Mouse (Mus musculus) kidney, postnatal 0 days (tissue): ENCODE results near the gene Aunip. TPM values are rescaled to one million over a fixed set of nuclear protein-coding genes. Genes with fewer than 3 reads are reported as not detected.

Source experiments
- ATAC-seq: fragments of 200-750 bp; cut with Nextera tagmentation; replicated peaks from 2 replicates; pipeline ENCODE4 v1.8.0; 2017; ENCODE audit warnings: low read depth, moderate number of reproducible peaks, moderate TSS enrichment, moderate library complexity; ENCODE audit not compliant: low FRiP score
- DNase-seq: peaks from one replicate; pipeline ENCODE4 v3.0.0-alpha.2; 2016; ENCODE audit warnings: low spot score
- H3K27ac ChIP-seq: fragments of 300-500 bp; sonication (generic); 2 replicates; pipeline ENCODE4 v1.5.1; 2014; ENCODE audit warnings: mild to moderate bottlenecking
- H3K27me3 ChIP-seq: fragments of 300-500 bp; sonication (generic); 2 replicates; pipeline ENCODE4 v1.6.1; 2014; ENCODE audit warnings: low read length, mixed read lengths; ENCODE audit not compliant: insufficient read depth
- H3K36me3 ChIP-seq: fragments of 300-500 bp; sonication (generic); 2 replicates; pipeline ENCODE4 v1.6.1; 2014; ENCODE audit warnings: low read length, mixed read lengths; ENCODE audit not compliant: insufficient read depth
- H3K4me1 ChIP-seq: fragments of 300-500 bp; sonication (generic); replicated peaks from 2 replicates; pipeline ENCODE4 v1.6.1; 2014; ENCODE audit warnings: antibody characterized with exemption, low read length, mixed read lengths; ENCODE audit not compliant: insufficient read depth
- H3K4me2 ChIP-seq: fragments of 300-500 bp; sonication (generic); 2 replicates; pipeline ENCODE4 v1.6.1; 2014; ENCODE audit warnings: mild to moderate bottlenecking, low read length, moderate library complexity, mixed read lengths
- H3K4me3 ChIP-seq: fragments of 300-500 bp; sonication (generic); replicated peaks from 2 replicates; pipeline ENCODE4 v1.5.1; 2014; ENCODE audit warnings: low read depth, low read length
- H3K9ac ChIP-seq: fragments of 300-500 bp; sonication (generic); 2 replicates; pipeline ENCODE4 v1.6.1; 2014; ENCODE audit warnings: low read depth, low read length
- H3K9me3 ChIP-seq: fragments of 300-500 bp; sonication (generic); replicated peaks from 2 replicates; pipeline ENCODE4 v1.6.1; 2016; ENCODE audit warnings: low read length, inconsistent platforms, mixed read lengths
- CTCF ChIP-seq: IDR thresholded peaks from 2 replicates; pipeline ENCODE4 v1.5.1; 2016; ENCODE audit warnings: antibody characterized with exemption, low read depth, mild to moderate bottlenecking, moderate library complexity
- WGBS: fragments of 180-500 bp; shearing (Covaris S2); extraction: QIAGEN DNeasy Blood & Tissue Kit; methylation state at CpG from one replicate; pipeline ENCODE4 v1.1.7; 2014; 5-methylcytosine and 5-hydroxymethylcytosine counted together
- polyA plus RNA-seq: library from polyadenylated mRNA; unstranded; fragments of >200 nt; fragmentation: Nextera tagmentation; extraction: Ambion mirVana; gene quantifications from 2 replicates; pipeline ENCODE4 v1.2.1, GENCODE M21; 2015

Aunip gene
- polyA plus RNA-seq, 1 experiment from 2014 or later: 5.2 TPM

- Histone ChIP-seq H3K9ac (no peak overlapping the region), H3K4me3 (no peak overlapping the region), H3K4me2 (no peak overlapping the region), H3K27me3 (no peaks in the 10 kb centered on the region), H3K4me1 (no peaks in the 10 kb centered on the region), H3K27ac (no peak overlapping the region), H3K9me3 (no peaks in the 10 kb centered on the region), H3K36me3 (no peaks in the 10 kb centered on the region)
- no peak for ATAC-seq
- TF ChIP-seq CTCF: no peak
- 94% methylated on average over 8 of the region's 8 CpGs for WGBS
- DNase-seq: no peak
Measured at GRCm38 (mm10) chr4:134560699-134561098, 49.9 kb downstream of the Aunip start.

GRCm38 (mm10) chr4:134562014-134562413, 51.2 kb downstream of the Aunip start:
- Histone ChIP-seq H3K9me3 (no peaks in the 10 kb centered on the region), H3K27me3 (no peaks in the 10 kb centered on the region), H3K4me2 (no peak overlapping the region), H3K27ac (no peak overlapping the region), H3K4me3 (no peak overlapping the region), H3K9ac (no peak overlapping the region), H3K36me3 (no peaks in the 10 kb centered on the region), H3K4me1 (no peaks in the 10 kb centered on the region)
- ATAC-seq: no peak
- no peak for DNase-seq
- TF ChIP-seq CTCF: no peak
- 92% methylated on average over 2 of the region's 2 CpGs for WGBS

- no peaks in the 10 kb centered on the region for H3K9me3 ChIP-seq
- WGBS: 89% methylated on average over 16 of the region's 16 CpGs
- H3K4me3 ChIP-seq: no peak overlapping the region
- DNase-seq: no peak
- ATAC-seq: no peak
- H3K4me1 ChIP-seq: no peaks in the 10 kb centered on the region
- no peak overlapping the region for H3K27ac ChIP-seq
- H3K9ac ChIP-seq: no peak overlapping the region
- H3K4me2 ChIP-seq: no peak overlapping the region
- no peaks in the 10 kb centered on the region for H3K36me3 ChIP-seq
- TF ChIP-seq CTCF: no peak
- H3K27me3 ChIP-seq: no peaks in the 10 kb centered on the region
Measured at GRCm38 (mm10) chr4:134563624-134564023, 52.8 kb downstream of the Aunip start.

- ATAC-seq: no peak
- Histone ChIP-seq H3K36me3 (no peaks in the 10 kb centered on the region), H3K4me2 (no peak overlapping the region), H3K27ac (no peak overlapping the region), H3K9me3 (no peaks in the 10 kb centered on the region), H3K4me1 (no peaks in the 10 kb centered on the region), H3K27me3 (no peaks in the 10 kb centered on the region), H3K4me3 (no peak overlapping the region), H3K9ac (no peak overlapping the region)
- TF ChIP-seq CTCF: no peak
- WGBS: 84% methylated on average over 6 of the region's 6 CpGs
- no peak for DNase-seq
Measured at GRCm38 (mm10) chr4:134564093-134564492, 53.3 kb downstream of the Aunip start.

GRCm38 (mm10) chr4:134567377-134568226, 56.8 kb downstream of the Aunip start:
- Histone ChIP-seq H3K4me1 (no peaks in the 10 kb centered on the region), H3K27ac (no peak overlapping the region), H3K4me2 (no peak overlapping the region), H3K9me3 (no peaks in the 10 kb centered on the region), H3K36me3 (no peaks in the 10 kb centered on the region), H3K27me3 (no peaks in the 10 kb centered on the region), H3K4me3 (no peak overlapping the region), H3K9ac (no peak overlapping the region)
- 40% methylated on average over 19 of the region's 19 CpGs for WGBS
- ATAC-seq (no peak), DNase-seq (no peak)
- TF ChIP-seq CTCF: no peak

GRCm38 (mm10) chr4:134569205-134569604, 58.4 kb downstream of the Aunip start:
- no peak for DNase-seq
- H3K4me2 ChIP-seq: no peak overlapping the region

More at GRCm38 (mm10) chr4:134569205-134569604, 58.4 kb downstream of the Aunip start:
- H3K27me3 ChIP-seq: no peaks in the 10 kb centered on the region
- WGBS: 67% methylated on average over 6 of the region's 6 CpGs
- no peaks in the 10 kb centered on the region for H3K36me3 ChIP-seq
- H3K4me1 ChIP-seq: no peaks in the 10 kb centered on the region
- H3K9ac ChIP-seq: no peak overlapping the region
- H3K27ac ChIP-seq: no peak overlapping the region
- H3K9me3 ChIP-seq: no peaks in the 10 kb centered on the region
- no peak overlapping the region for H3K4me3 ChIP-seq
- peak; percentile 65 for TF ChIP-seq CTCF
- no peak for ATAC-seq
